8 mouse cellular contexts compared by ENCODE assay signal in the genomic region with DNA sequence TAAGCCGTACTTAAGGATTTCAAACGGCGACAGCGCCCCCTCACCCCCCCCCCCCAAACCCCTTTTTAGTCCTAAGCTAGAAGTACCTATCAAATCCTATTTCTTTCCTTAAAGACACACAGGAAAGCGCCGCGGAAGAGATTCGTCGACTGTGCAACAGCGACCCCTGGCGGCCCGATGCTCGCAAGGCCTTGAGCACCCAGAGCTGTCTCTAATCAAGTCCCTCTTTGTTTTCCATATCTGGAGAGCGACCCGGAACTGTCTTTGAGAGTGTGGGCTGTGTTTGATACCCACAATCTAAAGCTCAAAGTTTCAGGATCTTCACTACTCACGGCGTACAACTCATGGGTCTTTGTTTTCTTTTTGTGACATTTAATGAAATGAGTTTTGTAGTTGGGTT.
DNase-seq lines count a peak whose midpoint lies in the region; ATAC-seq and TF ChIP-seq lines count a peak whose summit lies in the region.

No protein-coding gene starts in this region.

- TF ChIP-seq CTCF in liver, embryonic 14.5 days (IDR thresholded peaks at IDR 0.05; ENCODE audit: low read depth), result peak; percentile 90
- peak; percentile 89 for TF ChIP-seq CTCF in stomach, postnatal 0 days (IDR thresholded peaks at IDR 0.05; ENCODE audit: low read depth)

- no peaks in the 10 kb centered on the region for H3K9me3 ChIP-seq in forebrain, embryonic 10.5 days
- no peaks in the 10 kb centered on the region for H3K9me3 ChIP-seq in heart, embryonic 15.5 days (replicated peaks)
- H3K9me3 ChIP-seq in liver, embryonic 14.5 days (ENCODE audit: control insufficient read depth, low read length), result no peaks in the 10 kb centered on the region
- no peaks in the 10 kb centered on the region for H3K9me3 ChIP-seq in neural tube, embryonic 11.5 days (ENCODE audit: control insufficient read depth, low read length)
- no peaks in the 10 kb centered on the region for H3K9me3 ChIP-seq in stomach, postnatal 0 days (ENCODE audit: control insufficient read depth, low read length)

- H3K27ac ChIP-seq in forebrain, embryonic 10.5 days, result peak overlapping the region; percentile 91
- peak overlapping the region; percentile 95 for H3K27ac ChIP-seq in heart, embryonic 15.5 days
- H3K27ac ChIP-seq in liver, embryonic 14.5 days, result no peak overlapping the region
- H3K27ac ChIP-seq in neural tube, embryonic 11.5 days (ENCODE audit: low read depth, low read length), result peak overlapping the region; percentile 86
- peak overlapping the region; percentile 93 for H3K27ac ChIP-seq in stomach, postnatal 0 days (replicated peaks)

- no peak for TF ChIP-seq EP300 in liver, embryonic 14.5 days (IDR thresholded peaks at IDR 0.05; ENCODE audit: low read depth)
- TF ChIP-seq EP300 in stomach, postnatal 0 days (optimal IDR thresholded peaks at IDR 0.05), result peak; percentile 71

- peak; percentile 90 for ATAC-seq in heart, embryonic 15.5 days (replicated peaks; ENCODE audit: insufficient number of reproducible peaks, insufficient read depth, low FRiP score, low read depth)
- peak; percentile 80 for ATAC-seq in liver, embryonic 14.5 days (ENCODE audit: insufficient read depth)
- ATAC-seq in neural tube, embryonic 11.5 days (ENCODE audit: insufficient read depth, low FRiP score, low TSS enrichment), result peak; percentile 92
- peak; percentile 92 for ATAC-seq in stomach, postnatal 0 days (ENCODE audit: low FRiP score, low TSS enrichment)

- H3K27me3 ChIP-seq in forebrain, embryonic 10.5 days (ENCODE audit: poor library complexity, severe bottlenecking), result no peaks in the 10 kb centered on the region
- no peaks in the 10 kb centered on the region for H3K27me3 ChIP-seq in heart, embryonic 15.5 days
- no peaks in the 10 kb centered on the region for H3K27me3 ChIP-seq in liver, embryonic 14.5 days (ENCODE audit: control insufficient read depth, insufficient read depth, low read length)
- H3K27me3 ChIP-seq in neural tube, embryonic 11.5 days (ENCODE audit: control insufficient read depth, insufficient read depth, low read length), result no peaks in the 10 kb centered on the region
- H3K27me3 ChIP-seq in stomach, postnatal 0 days (ENCODE audit: control insufficient read depth, insufficient read depth, low read length), result no peaks in the 10 kb centered on the region

- 0% methylated on average over 17 of the region's 17 CpGs for WGBS in forebrain, embryonic 10.5 days
- WGBS in heart, embryonic 15.5 days, result under 1% methylated on average over 17 of the region's 17 CpGs
- under 1% methylated on average over 17 of the region's 17 CpGs for WGBS in liver, embryonic 14.5 days (ENCODE audit: insufficient replicate concordance)
- WGBS in neural tube, embryonic 11.5 days, result under 1% methylated on average over 17 of the region's 17 CpGs
- WGBS in stomach, postnatal 0 days, result under 1% methylated on average over 17 of the region's 17 CpGs

- H3K9ac ChIP-seq in heart, embryonic 15.5 days, result peak overlapping the region; percentile 65
- H3K9ac ChIP-seq in liver, embryonic 14.5 days (replicated peaks), result peak overlapping the region; percentile 43; the same call in 1 of the 2 replicates
- H3K9ac ChIP-seq in neural tube, embryonic 11.5 days (ENCODE audit: low read length), result peak overlapping the region; percentile 53
- peak overlapping the region; percentile 54 for H3K9ac ChIP-seq in stomach, postnatal 0 days (ENCODE audit: low read length)

- DNase-seq in CD4-positive, CD25-positive, alpha-beta regulatory T cell, adult 2 months (ENCODE audit: low read depth, low spot score), result peak; percentile 96
- DNase-seq in c-Kit-negative CD71-positive TER-119-positive erythroid progenitor cells, embryonic 14.5 days (ENCODE audit: low read depth, low spot score), result peak; percentile 36
- DNase-seq in forebrain, embryonic 10.5 days (ENCODE audit: extremely low spot score, low spot score), result peak; percentile 94
- peak; percentile 92 to 97 for DNase-seq in kidney, postnatal 25 days
- DNase-seq in liver, embryonic 14.5 days (ENCODE audit: low read depth in 3 of 3, low spot score in 3 of 3), result peak; percentile 53 to 61 (median 53)
- DNase-seq in neural tube, embryonic 11.5 days (ENCODE audit: low spot score), result peak; percentile 97
- peak; percentile 95 for DNase-seq in stomach, postnatal 0 days (ENCODE audit: low spot score)

- peak overlapping the region; percentile 53 for H3K4me3 ChIP-seq in forebrain, embryonic 10.5 days
- H3K4me3 ChIP-seq in heart, embryonic 15.5 days, result peak overlapping the region; percentile 57
- H3K4me3 ChIP-seq in liver, embryonic 14.5 days (ENCODE audit: insufficient read depth in 1 of 2, low read depth in 2 of 2, low read length in 2 of 2), result peak overlapping the region; percentile 43 to 51
- peak overlapping the region; percentile 30 for H3K4me3 ChIP-seq in neural tube, embryonic 11.5 days (ENCODE audit: low read depth, low read length)
- peak overlapping the region; percentile 45 for H3K4me3 ChIP-seq in stomach, postnatal 0 days (ENCODE audit: low read depth, low read length)

- H3K36me3 ChIP-seq in forebrain, embryonic 10.5 days (replicated peaks), result no peaks in the 10 kb centered on the region
- no peaks in the 10 kb centered on the region for H3K36me3 ChIP-seq in heart, embryonic 15.5 days
- H3K36me3 ChIP-seq in liver, embryonic 14.5 days (replicated peaks; ENCODE audit: control insufficient read depth, insufficient read depth, low read depth), result no peaks in the 10 kb centered on the region
- H3K36me3 ChIP-seq in neural tube, embryonic 11.5 days (ENCODE audit: control insufficient read depth, insufficient read depth, low read length), result no peaks in the 10 kb centered on the region
- H3K36me3 ChIP-seq in stomach, postnatal 0 days (ENCODE audit: control insufficient read depth, insufficient read depth, low read length), result no peaks in the 10 kb centered on the region

- H3K4me1 ChIP-seq in forebrain, embryonic 10.5 days, result peaks cover 19% of the 10 kb centered on the region
- H3K4me1 ChIP-seq in heart, embryonic 15.5 days (replicated peaks), result peaks cover 3% of the 10 kb centered on the region; the same call in 1 of the 2 replicates
- no peaks in the 10 kb centered on the region; a peak in 1 of 4 replicates for H3K4me1 ChIP-seq in liver, embryonic 14.5 days (replicated peaks; ENCODE audit: control insufficient read depth in 2 of 2, insufficient read depth in 2 of 2, low read length in 1 of 2)
- no peaks in the 10 kb centered on the region for H3K4me1 ChIP-seq in neural tube, embryonic 11.5 days (ENCODE audit: control insufficient read depth, insufficient read depth, low read length)
- H3K4me1 ChIP-seq in stomach, postnatal 0 days (replicated peaks; ENCODE audit: control insufficient read depth, insufficient read depth), result no peaks in the 10 kb centered on the region

- peak overlapping the region; percentile 80 for H3K4me2 ChIP-seq in heart, embryonic 15.5 days
- peak overlapping the region; percentile 80 for H3K4me2 ChIP-seq in liver, embryonic 14.5 days (ENCODE audit: low read depth)
- peak overlapping the region; percentile 47 for H3K4me2 ChIP-seq in neural tube, embryonic 11.5 days (ENCODE audit: low read depth)
- peak overlapping the region; percentile 68 for H3K4me2 ChIP-seq in stomach, postnatal 0 days (replicated peaks; ENCODE audit: low read depth)

Comparison
In these comparisons a context has a peak if more than half of its experiments do, and no peak if none do; other contexts are left out.
1. DNase-seq: peak in every context shown above with its lines; median percentile 97 in neural tube, embryonic 11.5 days; 96 in CD4-positive, CD25-positive, alpha-beta regulatory T cell, adult 2 months; 95 in stomach, postnatal 0 days; 94 in kidney, postnatal 25 days; 94 in forebrain, embryonic 10.5 days; 53 in liver, embryonic 14.5 days; 36 in c-Kit-negative CD71-positive TER-119-positive erythroid progenitor cells, embryonic 14.5 days.